Mouse (Mus musculus) brain, embryonic 14.5 days (tissue): ENCODE measurements around the gene Erc1. TPM values are rescaled to one million over a fixed set of nuclear protein-coding genes. Genes with fewer than 3 reads are reported as not detected.

ENCODE experiments used
- DNase-seq: peaks from one replicate; pipeline ENCODE4 v3.0.0-alpha.2; 2011; ENCODE audit warnings: low read depth
- CTCF ChIP-seq: fragments of 200-500 bp; IDR thresholded peaks from 2 replicates; pipeline ENCODE4 v1.5.1; 2012; ENCODE audit warnings: inconsistent platforms, mild to moderate bottlenecking, moderate library complexity, borderline replicate concordance; ENCODE audit not compliant: insufficient read depth, insufficient read length; ENCODE audit errors: extremely low read depth
- POLR2A ChIP-seq: fragments of 200-500 bp; IDR thresholded peaks from 2 replicates; pipeline ENCODE4 v1.6.1; 2012; ENCODE audit warnings: mild to moderate bottlenecking, inconsistent platforms, borderline replicate concordance; ENCODE audit not compliant: poor library complexity, insufficient read depth, insufficient read length, severe bottlenecking; ENCODE audit errors: extremely low read depth
- polyA plus RNA-seq: library from polyadenylated mRNA; depleted of rRNA; stranded (reverse); fragments of >200 nt; gene quantifications from 2 replicates; pipeline ENCODE4 v1.2.3, GENCODE M21; 2012

Erc1 gene
- polyA plus RNA-seq, 1 experiment = 59.9 TPM

DNA sequence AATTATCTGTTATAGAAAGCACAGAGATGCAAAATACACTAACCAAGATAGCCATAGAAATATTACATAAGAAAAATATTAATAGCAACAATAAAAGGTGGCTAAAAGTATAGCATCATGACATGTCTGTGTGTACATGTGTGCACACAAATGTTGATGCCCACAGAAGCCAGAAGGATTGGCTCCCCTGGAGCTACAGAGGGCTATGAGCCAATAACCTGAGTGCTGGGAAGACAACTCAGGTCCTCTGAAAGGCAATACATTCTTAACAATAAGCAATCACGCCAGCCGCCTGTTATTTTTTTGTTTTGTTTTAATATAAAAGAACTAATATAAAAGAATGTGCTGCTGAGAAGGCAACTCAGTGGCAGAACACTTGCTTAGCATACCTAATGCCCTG, 44.7 kb downstream of the Erc1 start:
- DNase-seq = no peak
- TF ChIP-seq POLR2A (no peak), CTCF (no peak)

GRCm38 (mm10) chr6:119796911-119797486, 51.0 kb downstream of the Erc1 start:
- peak; percentile 18 for DNase-seq
- TF ChIP-seq CTCF = no peak

- TF ChIP-seq POLR2A (no peak), CTCF (no peak)
- DNase-seq = peak; percentile 4
Measured at GRCm38 (mm10) chr6:119796291-119796690, 51.7 kb downstream of the Erc1 start.

GRCm38 (mm10) chr6:119792562-119792961, 55.4 kb downstream of the Erc1 start:
- peak; percentile 80 for DNase-seq
- TF ChIP-seq POLR2A = no peak
- TF ChIP-seq CTCF = peak; percentile 78; the same call in 1 of the 2 replicates

GRCm38 (mm10) chr6:119782416-119782815, 65.6 kb downstream of the Erc1 start:
- no peak for DNase-seq
- TF ChIP-seq POLR2A (no peak), CTCF (no peak)

- TF ChIP-seq POLR2A = no peak
- no peak for TF ChIP-seq CTCF
Measured at GRCm38 (mm10) chr6:119781109-119781508, 66.9 kb downstream of the Erc1 start.

DNA sequence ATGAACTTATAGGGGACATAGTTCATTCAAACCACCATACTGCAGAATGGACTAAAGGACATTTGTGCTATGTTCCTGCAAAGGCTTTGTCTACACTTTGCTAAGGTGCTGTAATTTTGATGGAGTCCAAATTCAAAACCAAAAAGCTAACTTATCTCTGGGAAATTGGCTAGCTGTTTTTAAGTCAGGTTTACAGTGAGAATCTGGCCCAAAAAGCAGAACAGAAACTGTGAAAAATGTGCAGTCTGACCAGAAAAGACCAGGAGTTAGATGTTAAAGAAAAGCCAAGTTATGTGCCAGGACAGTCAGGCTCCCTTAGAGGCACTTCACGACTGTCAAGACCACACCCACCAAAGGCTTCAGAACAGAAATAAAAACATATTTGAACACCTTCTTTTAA, 79.2 kb downstream of the Erc1 start:
- TF ChIP-seq CTCF (no peak), POLR2A (no peak)
- DNase-seq = no peak

More at GRCm38 (mm10) chr6:119781109-119781508, 66.9 kb downstream of the Erc1 start:
- DNase-seq = no peak

DNA sequence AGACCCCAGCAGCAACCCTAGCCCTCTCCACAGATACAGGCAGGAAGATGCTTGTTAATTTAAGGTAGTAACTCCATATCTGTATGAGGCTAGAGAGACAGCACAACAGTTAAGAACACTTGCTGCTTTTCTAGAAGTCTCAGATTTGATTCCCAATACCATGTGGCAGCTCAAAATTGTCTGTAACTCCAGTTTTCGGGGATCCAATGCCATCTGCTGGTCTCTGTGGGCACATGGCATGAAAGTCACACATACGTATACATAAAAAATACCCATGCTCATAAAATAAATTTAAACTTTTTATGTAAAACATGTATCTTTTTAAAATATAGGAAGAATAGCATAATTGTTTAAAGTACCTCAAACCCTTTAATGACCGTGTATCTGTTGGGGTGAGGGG, 83.6 kb downstream of the Erc1 start:
- DNase-seq = no peak
- no peak for TF ChIP-seq POLR2A
- TF ChIP-seq CTCF = peak; percentile 10; the same call in 1 of the 2 replicates

GRCm38 (mm10) chr6:119759866-119760265, 88.1 kb downstream of the Erc1 start:
- TF ChIP-seq POLR2A = no peak
- TF ChIP-seq CTCF = no peak
- no peak for DNase-seq

DNA sequence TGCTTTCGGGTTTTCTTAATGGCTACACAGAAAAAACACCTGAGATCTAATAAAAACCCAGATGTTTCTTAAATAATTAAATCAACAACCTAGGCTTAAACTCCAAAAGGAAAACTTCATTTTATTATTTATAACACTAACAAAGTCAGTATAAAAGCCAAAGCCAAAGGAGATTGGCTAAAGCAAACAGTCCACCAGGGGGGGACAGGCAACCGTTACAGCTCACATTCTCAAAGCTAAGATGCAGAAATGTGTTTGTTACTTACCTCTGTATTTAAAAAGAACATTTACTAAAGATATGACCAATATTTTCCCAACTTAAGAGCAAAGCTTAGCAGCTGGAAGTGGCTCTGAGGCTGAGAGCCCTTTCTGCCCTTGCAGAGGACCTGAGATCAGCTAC, 89.5 kb downstream of the Erc1 start:
- DNase-seq = no peak
- TF ChIP-seq POLR2A (no peak), CTCF (peak; percentile 27; the same call in 1 of the 2 replicates)

DNA sequence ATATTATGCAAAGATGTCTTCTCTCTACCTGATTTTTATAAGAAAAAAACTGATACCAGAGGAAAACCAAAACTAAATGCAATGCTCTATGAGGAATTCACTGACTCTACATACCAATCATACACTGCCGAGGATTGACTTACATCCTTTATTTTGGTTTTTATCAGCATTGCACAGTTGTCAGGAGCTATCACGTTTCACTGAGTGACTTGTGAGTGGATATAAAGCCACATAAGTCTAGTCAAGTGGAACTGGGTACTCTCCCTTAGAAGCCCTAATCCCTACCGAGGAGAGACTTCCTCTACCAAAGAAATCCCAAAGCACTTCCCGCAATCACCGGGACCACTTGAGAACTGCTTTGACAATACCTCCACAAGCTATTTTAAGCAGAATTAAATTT, 90.2 kb downstream of the Erc1 start:
- DNase-seq = peak; percentile 2
- TF ChIP-seq CTCF (no peak), POLR2A (no peak)

DNA sequence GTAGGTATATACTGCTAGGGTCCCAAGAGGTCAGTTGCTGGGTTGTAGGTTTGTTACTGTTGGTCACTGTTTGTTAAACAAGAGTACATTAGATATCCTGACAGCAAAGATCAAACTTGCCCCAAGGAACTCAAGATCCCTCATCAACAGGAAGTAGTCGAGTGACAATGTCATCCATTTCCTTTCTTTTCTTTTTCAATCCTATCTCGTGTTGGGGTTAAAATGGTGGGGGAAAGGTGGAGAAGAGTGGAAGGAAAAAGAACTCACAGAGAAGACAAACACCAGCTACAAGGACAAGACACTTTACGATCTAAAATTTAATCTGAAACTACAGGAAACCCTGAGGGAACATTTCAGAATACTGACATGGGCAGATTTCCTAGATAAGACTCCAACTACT, 92.1 kb downstream of the Erc1 start:
- TF ChIP-seq POLR2A (no peak), CTCF (no peak)
- no peak for DNase-seq

DNA sequence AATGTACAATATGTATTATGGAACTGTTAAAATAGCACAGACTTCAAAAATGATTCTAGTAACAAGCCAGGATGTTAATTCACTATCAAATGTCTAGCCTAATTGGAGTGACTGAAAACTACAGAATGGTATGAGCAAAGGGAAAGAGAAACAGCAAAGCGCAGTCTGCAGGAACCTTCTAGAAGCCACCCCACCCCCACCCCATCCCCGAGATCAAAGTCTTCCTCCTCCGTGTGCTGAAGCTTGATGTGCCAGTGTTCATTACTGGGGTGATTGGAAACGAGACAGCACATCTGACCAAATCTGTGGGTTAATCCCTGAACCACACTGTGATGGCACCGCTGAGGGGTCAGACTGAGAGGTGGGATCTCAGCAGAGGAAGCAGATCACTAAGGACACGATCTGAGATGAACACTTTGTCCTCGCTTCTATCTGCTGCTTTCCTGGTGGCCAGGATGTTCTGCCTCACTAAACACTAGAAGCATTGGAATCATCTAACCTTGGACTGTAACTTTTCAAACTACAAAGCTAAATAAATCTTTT, 98.8 kb downstream of the Erc1 start:
- no peak for DNase-seq
- no peak for TF ChIP-seq CTCF

GRCm38 (mm10) chr6:119741861-119742260, 106.1 kb downstream of the Erc1 start:
- DNase-seq = no peak
- TF ChIP-seq CTCF (no peak), POLR2A (no peak)
